Comparison of ENCODE assay signal across 18 mouse cellular contexts in the genomic region with DNA sequence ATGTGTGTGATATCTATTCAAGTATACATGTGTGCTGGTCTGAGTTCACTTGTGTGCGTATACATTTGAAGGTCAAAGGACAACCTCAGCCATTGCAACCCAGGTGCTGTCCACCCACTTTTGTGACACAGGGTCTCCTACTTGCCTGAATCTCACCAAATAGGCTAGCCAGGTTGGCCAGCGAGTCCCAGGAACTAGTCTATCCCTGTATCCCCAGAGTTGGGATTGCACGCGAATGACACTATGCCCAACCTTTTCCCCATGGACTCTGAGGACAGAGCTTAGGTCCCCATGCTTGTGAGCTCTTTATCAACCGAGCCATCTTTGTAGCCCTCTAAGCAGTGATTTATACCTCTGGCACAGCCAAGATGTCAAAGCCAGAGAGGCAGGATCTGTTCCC.
DNase-seq lines count a peak whose midpoint lies in the region; ATAC-seq and TF ChIP-seq lines count a peak whose summit lies in the region.
"Had no signal": no experiment of that assay in that cellular context is flagged by ENCODE, and none has a peak within 500 bp of the region (broad histone marks: within the 10 kb centered on the region; RNA-seq: fewer than 3 reads in every experiment).

No protein-coding gene starts in this region.

- H3K9me3 ChIP-seq in kidney, embryonic 15.5 days (replicated peaks) = no peaks in the 10 kb centered on the region
- H3K9me3 ChIP-seq in lung, postnatal 0 days (ENCODE audit: low read length) = no peaks in the 10 kb centered on the region
- H3K9me3 ChIP-seq in limb, embryonic 10.5 days (replicated peaks) = no peaks in the 10 kb centered on the region
- H3K9me3 ChIP-seq in stomach, embryonic 16.5 days (replicated peaks; ENCODE audit: control insufficient read depth, low read length) = no peaks in the 10 kb centered on the region
- no peaks in the 10 kb centered on the region for H3K9me3 ChIP-seq in intestine, embryonic 15.5 days
- H3K9me3 ChIP-seq: heart, embryonic 10.5 days; hindbrain, embryonic 12.5 days; neural tube, embryonic 12.5 days had no signal

- TF ChIP-seq EP300 in lung, postnatal 0 days (IDR thresholded peaks at IDR 0.05) = no peak

- no peak overlapping the region for H3K4me3 ChIP-seq in kidney, embryonic 15.5 days (replicated peaks)
- H3K4me3 ChIP-seq in lung, postnatal 0 days (ENCODE audit: low read depth, low read length) = no peak overlapping the region
- H3K4me3 ChIP-seq in lung, adult 2 months (replicated peaks; ENCODE audit: extremely low read depth, low read depth, low read length) = no peak overlapping the region
- no peak overlapping the region for H3K4me3 ChIP-seq in limb, embryonic 10.5 days
- H3K4me3 ChIP-seq in stomach, embryonic 16.5 days (replicated peaks; ENCODE audit: low read length) = no peak overlapping the region
- no peak overlapping the region for H3K4me3 ChIP-seq in intestine, embryonic 15.5 days (replicated peaks)
- H3K4me3 ChIP-seq: heart, embryonic 10.5 days; hindbrain, embryonic 12.5 days; neural tube, embryonic 12.5 days had no signal

- no peak overlapping the region for H3K9ac ChIP-seq in kidney, embryonic 15.5 days
- H3K9ac ChIP-seq in lung, postnatal 0 days (replicated peaks; ENCODE audit: low read depth) = no peak overlapping the region
- no peak overlapping the region; the same call in 1 of the 2 replicates for H3K9ac ChIP-seq in stomach, embryonic 16.5 days (ENCODE audit: low read length)
- no peak overlapping the region for H3K9ac ChIP-seq in intestine, embryonic 15.5 days
- H3K9ac ChIP-seq: hindbrain, embryonic 12.5 days; liver, embryonic 14.5 days; neural tube, embryonic 12.5 days had no signal

- peaks cover 50% of the 10 kb centered on the region for H3K4me1 ChIP-seq in kidney, embryonic 15.5 days
- H3K4me1 ChIP-seq in lung, postnatal 0 days (ENCODE audit: insufficient read depth, low read depth, low read length) = peaks cover 10% of the 10 kb centered on the region; the same call in 1 of the 2 replicates
- H3K4me1 ChIP-seq in lung, adult 2 months (ENCODE audit: control insufficient read depth, insufficient read depth, low read length) = peaks cover 11% of the 10 kb centered on the region
- H3K4me1 ChIP-seq in limb, embryonic 10.5 days = peaks cover 26% of the 10 kb centered on the region
- peaks cover 36% of the 10 kb centered on the region for H3K4me1 ChIP-seq in stomach, embryonic 16.5 days (ENCODE audit: control insufficient read depth, insufficient read depth, low read length)
- H3K4me1 ChIP-seq in intestine, embryonic 15.5 days (replicated peaks) = peaks cover 20% of the 10 kb centered on the region

- no peaks in the 10 kb centered on the region for H3K36me3 ChIP-seq in kidney, embryonic 15.5 days
- no peaks in the 10 kb centered on the region for H3K36me3 ChIP-seq in lung, postnatal 0 days (ENCODE audit: insufficient read depth, low read length)
- no peaks in the 10 kb centered on the region for H3K36me3 ChIP-seq in limb, embryonic 10.5 days
- H3K36me3 ChIP-seq in stomach, embryonic 16.5 days (ENCODE audit: control insufficient read depth, insufficient read depth, low read length) = no peaks in the 10 kb centered on the region
- H3K36me3 ChIP-seq in intestine, embryonic 15.5 days = no peaks in the 10 kb centered on the region
- H3K36me3 ChIP-seq: heart, embryonic 10.5 days; hindbrain, embryonic 12.5 days; neural tube, embryonic 12.5 days had no signal

- no peak for DNase-seq in kidney, postnatal 25 days
- DNase-seq in lung, postnatal 0 days (ENCODE audit: low spot score) = no peak
- DNase-seq in lung, adult 2 months = no peak
- DNase-seq in limb, embryonic 10.5 days (ENCODE audit: low spot score) = no peak
- DNase-seq: cerebellum, adult 9-11 months; thymus, adult 18-20 months; thymus, postnatal 4 days had no signal

- ATAC-seq in kidney, embryonic 15.5 days (replicated peaks; ENCODE audit: low FRiP score) = no peak
- no peak for ATAC-seq in lung, postnatal 0 days
- ATAC-seq in stomach, embryonic 16.5 days (ENCODE audit: insufficient read depth, low FRiP score) = no peak
- no peak for ATAC-seq in intestine, embryonic 15.5 days
- ATAC-seq: activated CD4-positive, CD25-positive, alpha-beta regulatory T cell, adult 4 months; inflammation-experienced regulatory T-cells, adult 6 months had no signal

- TF ChIP-seq POLR2A in lung, adult 2 months (IDR thresholded peaks at IDR 0.05; ENCODE audit: borderline replicate concordance, extremely low read depth, low read depth, low read length) = no peak

- no peaks in the 10 kb centered on the region for H3K27me3 ChIP-seq in kidney, embryonic 15.5 days
- no peaks in the 10 kb centered on the region for H3K27me3 ChIP-seq in lung, postnatal 0 days (replicated peaks; ENCODE audit: insufficient read depth, low read length)
- no peaks in the 10 kb centered on the region for H3K27me3 ChIP-seq in limb, embryonic 10.5 days (ENCODE audit: low read depth, poor library complexity, severe bottlenecking)
- no peaks in the 10 kb centered on the region for H3K27me3 ChIP-seq in stomach, embryonic 16.5 days (ENCODE audit: control insufficient read depth, insufficient read depth, low read length)
- no peaks in the 10 kb centered on the region for H3K27me3 ChIP-seq in intestine, embryonic 15.5 days (replicated peaks)
- H3K27me3 ChIP-seq: neural tube, embryonic 12.5 days had no signal

- TF ChIP-seq CTCF in lung, postnatal 0 days (IDR thresholded peaks at IDR 0.05) = no peak
- TF ChIP-seq CTCF in lung, adult 2 months (IDR thresholded peaks at IDR 0.05; ENCODE audit: insufficient read depth, low read length) = no peak

- WGBS in kidney, embryonic 15.5 days = 87% methylated on average over 5 of the region's 5 CpGs
- 79% methylated on average over 5 of the region's 5 CpGs for WGBS in lung, postnatal 0 days
- WGBS in lung, adult 2 months = 91% methylated on average over 5 of the region's 5 CpGs
- WGBS in limb, embryonic 10.5 days = 94% methylated on average over 5 of the region's 5 CpGs
- WGBS in stomach, embryonic 16.5 days = 85% methylated on average over 5 of the region's 5 CpGs
- WGBS in intestine, embryonic 15.5 days = 86% methylated on average over 5 of the region's 5 CpGs

- H3K27ac ChIP-seq in kidney, embryonic 15.5 days = peak overlapping the region; percentile 52; the same call in 1 of the 2 replicates
- 0 out of 2 replicates have a peak overlapping the region, but pooled peaks have one; percentile 1 for H3K27ac ChIP-seq in lung, postnatal 0 days (ENCODE audit: low read length)
- H3K27ac ChIP-seq in limb, embryonic 10.5 days = peak overlapping the region; percentile 64
- peak overlapping the region; percentile 46 for H3K27ac ChIP-seq in stomach, embryonic 16.5 days (ENCODE audit: low read length)
- H3K27ac ChIP-seq in intestine, embryonic 15.5 days = no peak overlapping the region
- H3K27ac ChIP-seq: hindbrain, embryonic 12.5 days; liver, embryonic 14.5 days; macrophage; neural tube, embryonic 12.5 days had no signal

- H3K4me2 ChIP-seq in kidney, embryonic 15.5 days = no peak overlapping the region
- H3K4me2 ChIP-seq in lung, postnatal 0 days (replicated peaks; ENCODE audit: low read depth, low read length) = no peak overlapping the region
- no peak overlapping the region for H3K4me2 ChIP-seq in stomach, embryonic 16.5 days (ENCODE audit: low read depth, low read length)
- H3K4me2 ChIP-seq in intestine, embryonic 15.5 days (replicated peaks) = no peak overlapping the region
- H3K4me2 ChIP-seq: hindbrain, embryonic 12.5 days; midbrain, embryonic 11.5 days; neural tube, embryonic 12.5 days had no signal
